Mouse (Mus musculus) forebrain, embryonic 10.5 days (tissue): Measurements from ENCODE around the gene Mpz. TPM values are rescaled to one million over a fixed set of nuclear protein-coding genes. Genes with fewer than 3 reads are reported as not detected.
A peak's percentile ranks its signal among the peaks of the same experiment; 100 is the strongest.
"Not testable (repeated sequence)": the region's sequence is repeated elsewhere in the genome, so short reads cannot be mapped to it uniquely, and the experiment has no call there.

Experiments used
- DNase-seq: peaks from one replicate; pipeline ENCODE4 v3.0.0-alpha.2; 2017; ENCODE audit warnings: low spot score; ENCODE audit errors: extremely low spot score
- H3K27ac ChIP-seq: fragments of 300-500 bp; sonication (generic); 2 replicates; pipeline ENCODE4 v1.5.1; 2016; ENCODE audit warnings: mild to moderate bottlenecking
- H3K27me3 ChIP-seq: fragments of 300-500 bp; sonication (generic); 2 replicates; pipeline ENCODE4 v1.6.1; 2016; ENCODE audit warnings: mild to moderate bottlenecking; ENCODE audit not compliant: poor library complexity, severe bottlenecking
- H3K36me3 ChIP-seq: fragments of 300-500 bp; sonication (generic); replicated peaks from 2 replicates; pipeline ENCODE4 v1.6.1; 2016; ENCODE audit warnings: mild to moderate bottlenecking, moderate library complexity
- H3K4me1 ChIP-seq: fragments of 300-500 bp; sonication (generic); 2 replicates; pipeline ENCODE4 v1.6.1; 2016
- H3K4me3 ChIP-seq: fragments of 300-500 bp; sonication (generic); 2 replicates; pipeline ENCODE4 v1.5.1; 2016; ENCODE audit warnings: mild to moderate bottlenecking, moderate library complexity
- H3K9me3 ChIP-seq: fragments of 300-500 bp; sonication (generic); 2 replicates; pipeline ENCODE4 v1.6.1; 2016; ENCODE audit warnings: mild to moderate bottlenecking, moderate library complexity
- WGBS: fragments of 180-500 bp; shearing (Covaris S2); methylation state at CpG from one replicate; pipeline ENCODE4 v1.1.7; 2016; 5-methylcytosine and 5-hydroxymethylcytosine counted together
- polyA plus RNA-seq: library from polyadenylated mRNA; unstranded; fragments of >200 nt; fragmentation: Nextera tagmentation; extraction: Ambion mirVana; gene quantifications from 2 replicates; pipeline ENCODE4 v1.2.1, GENCODE M21; 2016

Mpz gene
- polyA plus RNA-seq, 1 experiment from 2014 or later = 0.22 TPM

GRCm38 (mm10) chr1:171113873-171114299 lies 36.6 kb upstream of the Mpz start, which contains the start of gene Cfap126:
Cfap126 (plus strand) TSS chr1:171113918.
- Histone ChIP-seq H3K27me3 (0 out of 2 replicates have a peak, but pooled peaks cover 7% of the 10 kb centered on the region), H3K4me1 (peaks cover 30% of the 10 kb centered on the region), H3K27ac (peak within 1 kb of the TSS; percentile 90), H3K36me3 (no peaks in the 10 kb centered on the region), H3K9me3 (no peaks in the 10 kb centered on the region), H3K4me3 (peak within 1 kb of the TSS; percentile 65)
- 1% methylated on average over 24 of the region's 24 CpGs for WGBS
- peak; percentile 79 for DNase-seq

- WGBS = 75% methylated on average over 4 of the region's 4 CpGs
- H3K36me3 ChIP-seq = no peaks in the 10 kb centered on the region
Measured at GRCm38 (mm10) chr1:171116280-171116679, 34.2 kb upstream of the Mpz start.

GRCm38 (mm10) chr1:171118269-171118684 lies 32.2 kb upstream of the Mpz start:
- no peak overlapping the region for H3K27ac ChIP-seq
- peaks cover 24% of the 10 kb centered on the region for H3K4me1 ChIP-seq
- H3K4me3 ChIP-seq = no peak overlapping the region
- WGBS = 16% methylated on average over 4 of the region's 4 CpGs
- DNase-seq = peak; percentile 48
- no peaks in the 10 kb centered on the region for H3K9me3 ChIP-seq
- H3K27me3 ChIP-seq = no peaks in the 10 kb centered on the region
- no peaks in the 10 kb centered on the region for H3K36me3 ChIP-seq

More at GRCm38 (mm10) chr1:171116280-171116679, 34.2 kb upstream of the Mpz start:
- H3K4me1 ChIP-seq = peaks cover 17% of the 10 kb centered on the region
- H3K27me3 ChIP-seq = no peaks in the 10 kb centered on the region
- no peaks in the 10 kb centered on the region for H3K9me3 ChIP-seq
- no peak overlapping the region for H3K4me3 ChIP-seq
- no peak overlapping the region for H3K27ac ChIP-seq
- no peak for DNase-seq

GRCm38 (mm10) chr1:171118996-171119395 lies 31.5 kb upstream of the Mpz start:
- H3K4me1 ChIP-seq = peaks cover 17% of the 10 kb centered on the region
- no peak overlapping the region for H3K4me3 ChIP-seq
- H3K27ac ChIP-seq = no peak overlapping the region
- no peaks in the 10 kb centered on the region for H3K36me3 ChIP-seq
- no peaks in the 10 kb centered on the region for H3K27me3 ChIP-seq
- 91% methylated on average over 5 of the region's 5 CpGs for WGBS
- H3K9me3 ChIP-seq = no peaks in the 10 kb centered on the region
- DNase-seq = no peak

GRCm38 (mm10) chr1:171119405-171119804 lies 31.1 kb upstream of the Mpz start:
- Histone ChIP-seq H3K4me1 (peaks cover 13% of the 10 kb centered on the region), H3K9me3 (no peaks in the 10 kb centered on the region), H3K27ac (no peak overlapping the region), H3K4me3 (no peak overlapping the region), H3K27me3 (no peaks in the 10 kb centered on the region), H3K36me3 (no peaks in the 10 kb centered on the region)
- WGBS = 89% methylated on average over 14 of the region's 14 CpGs
- DNase-seq = no peak

GRCm38 (mm10) chr1:171120893-171121292 lies 29.6 kb upstream of the Mpz start:
- Histone ChIP-seq H3K36me3 (no peaks in the 10 kb centered on the region), H3K4me3 (no peak overlapping the region), H3K9me3 (no peaks in the 10 kb centered on the region), H3K4me1 (peaks cover 13% of the 10 kb centered on the region), H3K27ac (no peak overlapping the region), H3K27me3 (no peaks in the 10 kb centered on the region)
- no peak for DNase-seq
- 64% methylated on average over 3 of the region's 3 CpGs for WGBS

- Histone ChIP-seq H3K4me3 (no peak overlapping the region), H3K4me1 (peaks cover 13% of the 10 kb centered on the region), H3K9me3 (no peaks in the 10 kb centered on the region), H3K27ac (no peak overlapping the region), H3K27me3 (no peaks in the 10 kb centered on the region), H3K36me3 (peaks cover 3% of the 10 kb centered on the region; the same call in 1 of the 2 replicates)
- DNase-seq = no peak
- 49% methylated on average over 5 of the region's 5 CpGs for WGBS
Measured at GRCm38 (mm10) chr1:171121839-171122238, 28.7 kb upstream of the Mpz start.

- Histone ChIP-seq H3K9me3 (no peaks in the 10 kb centered on the region), H3K36me3 (peaks cover 12% of the 10 kb centered on the region), H3K27me3 (no peaks in the 10 kb centered on the region), H3K27ac (no peak overlapping the region), H3K4me1 (peaks cover 13% of the 10 kb centered on the region), H3K4me3 (no peak overlapping the region)
- WGBS = 43% methylated on average over 7 of the region's 7 CpGs
- DNase-seq = no peak
Measured at GRCm38 (mm10) chr1:171122932-171123331, 27.6 kb upstream of the Mpz start.

GRCm38 (mm10) chr1:171124398-171124797 lies 26.1 kb upstream of the Mpz start:
- Histone ChIP-seq H3K9me3 (no peaks in the 10 kb centered on the region), H3K4me1 (peaks cover 13% of the 10 kb centered on the region), H3K4me3 (no peak overlapping the region), H3K27me3 (no peaks in the 10 kb centered on the region), H3K36me3 (peaks cover 26% of the 10 kb centered on the region), H3K27ac (no peak overlapping the region)
- no peak for DNase-seq
- 91% methylated on average over 5 of the region's 5 CpGs for WGBS

GRCm38 (mm10) chr1:171129251-171129650 lies 21.3 kb upstream of the Mpz start:
- DNase-seq = no peak
- H3K27ac ChIP-seq = no peak overlapping the region
- no peak overlapping the region for H3K4me3 ChIP-seq
- H3K9me3 ChIP-seq = no peaks in the 10 kb centered on the region
- WGBS = 51% methylated on average over 7 of the region's 7 CpGs
- no peaks in the 10 kb centered on the region for H3K27me3 ChIP-seq
- peaks cover 72% of the 10 kb centered on the region for H3K36me3 ChIP-seq
- H3K4me1 ChIP-seq = no peaks in the 10 kb centered on the region

GRCm38 (mm10) chr1:171130971-171131370 lies 19.5 kb upstream of the Mpz start:
- Histone ChIP-seq H3K4me1 (no peaks in the 10 kb centered on the region), H3K36me3 (peaks cover 89% of the 10 kb centered on the region), H3K4me3 (no peak overlapping the region), H3K27me3 (no peaks in the 10 kb centered on the region), H3K9me3 (no peaks in the 10 kb centered on the region), H3K27ac (no peak overlapping the region)
- no peak for DNase-seq
- WGBS = 87% methylated on average over 1 of the region's 1 CpGs

GRCm38 (mm10) chr1:171135600-171135999 lies 14.9 kb upstream of the Mpz start:
- 98% methylated on average over 2 of the region's 2 CpGs for WGBS

GRCm38 (mm10) chr1:171137486-171138155 lies 12.9 kb upstream of the Mpz start:
- WGBS = 92% methylated on average over 8 of the region's 8 CpGs
- H3K9me3 ChIP-seq, H3K4me3 ChIP-seq, DNase-seq, H3K27ac ChIP-seq, H3K27me3 ChIP-seq, H3K4me1 ChIP-seq: not testable (repeated sequence)
- peaks cover 96% of the 10 kb centered on the region for H3K36me3 ChIP-seq

More at GRCm38 (mm10) chr1:171135600-171135999, 14.9 kb upstream of the Mpz start:
- Histone ChIP-seq H3K4me1 (no peaks in the 10 kb centered on the region), H3K9me3 (no peaks in the 10 kb centered on the region), H3K27me3 (no peaks in the 10 kb centered on the region), H3K36me3 (peaks cover 94% of the 10 kb centered on the region), H3K4me3 (no peak overlapping the region), H3K27ac (no peak overlapping the region)
- DNase-seq = no peak
